In the genomic region with DNA sequence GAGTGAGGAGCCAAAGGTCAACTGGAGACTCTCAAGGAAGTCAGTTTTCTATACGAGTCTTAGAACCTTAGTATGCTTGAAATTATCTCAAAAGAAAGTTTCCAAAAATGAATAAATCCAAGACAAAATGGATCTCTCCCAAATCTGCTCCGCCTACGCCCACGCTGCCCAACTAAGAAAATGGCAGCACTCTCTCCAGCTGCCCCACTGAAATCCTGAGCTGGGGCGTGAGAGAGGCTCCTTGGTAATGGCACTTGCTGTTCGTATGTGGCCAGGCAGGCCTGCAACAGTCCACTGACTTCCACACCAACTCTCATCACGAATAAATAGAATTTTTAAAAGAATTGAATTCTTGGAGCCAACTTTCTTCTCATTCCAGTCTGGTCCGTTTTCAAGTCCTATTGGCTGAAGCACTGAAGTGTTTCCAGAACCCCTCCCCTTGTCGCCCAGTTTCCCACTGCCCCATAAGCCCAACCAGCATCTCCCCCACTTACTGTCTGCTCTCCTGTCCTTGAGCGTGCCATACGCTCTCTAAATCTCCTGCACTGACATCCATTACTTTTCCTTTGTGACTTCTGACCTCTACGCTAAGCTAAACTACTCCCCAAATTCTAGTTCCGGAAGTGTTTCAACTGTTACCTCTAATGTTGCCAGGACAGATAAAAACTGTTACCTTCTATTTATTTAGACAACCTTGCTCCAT, we compare ENCODE assay signal across 8 mouse cellular contexts. TPM values are rescaled to one million over a fixed set of nuclear protein-coding genes. Genes with fewer than 3 reads are reported as not detected.
A peak's percentile ranks its signal among the peaks of the same experiment; 100 is the strongest.
DNase-seq lines count a peak whose midpoint lies in the region; ATAC-seq lines count a peak whose summit lies in the region.

No protein-coding gene starts in this region.

- peak overlapping the region; percentile 27 for H3K4me3 ChIP-seq in neural tube, embryonic 11.5 days (ENCODE audit: low read depth, low read length)
- no peak overlapping the region for H3K4me3 ChIP-seq in liver, embryonic 11.5 days (ENCODE audit: low read depth, low read length)

- no peak overlapping the region for H3K9ac ChIP-seq in neural tube, embryonic 11.5 days (ENCODE audit: low read length)
- no peak overlapping the region; the same call in 1 of the 2 replicates for H3K9ac ChIP-seq in liver, embryonic 11.5 days (ENCODE audit: low read depth, low read length)

- ATAC-seq in neural tube, embryonic 11.5 days (ENCODE audit: insufficient read depth, low FRiP score, low TSS enrichment) = no peak
- no peak for ATAC-seq in liver, embryonic 11.5 days (replicated peaks; ENCODE audit: low FRiP score)

- peak overlapping the region; percentile 56; the same call in 1 of the 2 replicates for H3K27ac ChIP-seq in neural tube, embryonic 11.5 days (ENCODE audit: low read depth, low read length)
- no peak overlapping the region; the same call in 1 of the 2 replicates for H3K27ac ChIP-seq in liver, embryonic 11.5 days (ENCODE audit: low read depth, low read length)

- 73% methylated on average over 13 of the region's 13 CpGs for WGBS in neural tube, embryonic 11.5 days
- WGBS in liver, embryonic 11.5 days = 78% methylated on average over 13 of the region's 13 CpGs

- H3K4me1 ChIP-seq in neural tube, embryonic 11.5 days (ENCODE audit: control insufficient read depth, insufficient read depth, low read length) = peaks cover 10% of the 10 kb centered on the region; the same call in 1 of the 2 replicates
- peaks cover 29% of the 10 kb centered on the region for H3K4me1 ChIP-seq in liver, embryonic 11.5 days (replicated peaks; ENCODE audit: control insufficient read depth, insufficient read depth, low read length)

- no peaks in the 10 kb centered on the region for H3K36me3 ChIP-seq in neural tube, embryonic 11.5 days (ENCODE audit: control insufficient read depth, insufficient read depth, low read length)
- H3K36me3 ChIP-seq in liver, embryonic 11.5 days (ENCODE audit: control insufficient read depth, insufficient read depth, low read length) = no peaks in the 10 kb centered on the region

- DNase-seq in embryo, embryonic 11 days = peak; percentile 14
- no peak for DNase-seq in embryo, embryonic 10 days (ENCODE audit: low spot score)
- no peak for DNase-seq in neural tube, embryonic 11.5 days (ENCODE audit: low spot score)
- no peak for DNase-seq in neural tube, embryonic 10.5 days (ENCODE audit: extremely low spot score, low spot score)
- DNase-seq in liver, embryonic 11.5 days (ENCODE audit: low spot score) = peak; percentile 31
- no peak for DNase-seq in urinary bladder, postnatal 25 days (ENCODE audit: low spot score)
- DNase-seq in thymus, postnatal 4 days = no peak
- no peak for DNase-seq in right cerebral cortex, postnatal 14 days

- peak overlapping the region; percentile 49 for H3K4me2 ChIP-seq in neural tube, embryonic 11.5 days (ENCODE audit: low read depth)
- H3K4me2 ChIP-seq in liver, embryonic 11.5 days = peak overlapping the region; percentile 69; the same call in 1 of the 2 replicates

- no peaks in the 10 kb centered on the region for H3K9me3 ChIP-seq in neural tube, embryonic 11.5 days (ENCODE audit: control insufficient read depth, low read length)
- no peaks in the 10 kb centered on the region for H3K9me3 ChIP-seq in liver, embryonic 11.5 days (ENCODE audit: control insufficient read depth, low read length)

- H3K27me3 ChIP-seq in neural tube, embryonic 11.5 days (ENCODE audit: control insufficient read depth, insufficient read depth, low read length) = peaks cover 2% of the 10 kb centered on the region; the same call in 1 of the 2 replicates
- H3K27me3 ChIP-seq in liver, embryonic 11.5 days (replicated peaks; ENCODE audit: control insufficient read depth, insufficient read depth, low read length) = peaks cover 10% of the 10 kb centered on the region

RNA-seq across cellular contexts. Expression of a gene that starts 1.0 kb away (rescaled TPM):
- polyA plus RNA-seq in neural tube, embryonic 11.5 days (2014; fragmentation: Nextera tagmentation; extraction: Ambion mirVana) = 96.2 and 98.7 TPM in 2 replicates
- 98.9 and 115 TPM in 2 replicates for polyA plus RNA-seq in liver, embryonic 11.5 days (2014; fragmentation: Nextera tagmentation; extraction: Ambion mirVana)

Comparison
In these comparisons a context has a peak if more than half of its experiments do, and no peak if none do; other contexts are left out.
1. DNase-seq: peak in embryo, embryonic 11 days (single experiment) and liver, embryonic 11.5 days (single experiment); none in embryo, embryonic 10 days (single experiment), neural tube, embryonic 11.5 days (single experiment), neural tube, embryonic 10.5 days (single experiment), urinary bladder, postnatal 25 days (single experiment), thymus, postnatal 4 days (single experiment) and right cerebral cortex, postnatal 14 days (single experiment).